7 mouse cellular contexts compared by ENCODE assay signal in the genomic region with DNA sequence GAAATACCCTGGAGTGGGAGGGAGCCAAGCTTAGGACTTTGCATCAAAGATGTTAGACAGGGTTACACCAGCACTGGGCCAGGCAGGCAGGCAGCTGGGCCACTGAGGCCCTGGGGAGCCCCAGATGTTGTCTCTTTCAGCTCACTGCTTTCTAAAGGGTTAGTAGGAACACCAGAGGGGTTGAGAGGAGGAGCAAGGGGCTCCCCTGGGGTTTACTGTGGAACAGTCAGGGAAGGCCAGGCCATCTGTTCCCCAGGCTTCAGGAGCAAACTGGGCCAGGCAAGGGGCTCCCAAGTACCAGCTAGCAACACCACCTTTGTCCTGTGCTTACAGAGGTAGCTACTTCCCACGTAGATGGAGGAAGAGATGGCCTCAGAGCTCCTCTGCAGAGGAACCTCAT. TPM values are rescaled to one million over a fixed set of nuclear protein-coding genes. Genes with fewer than 3 reads are reported as not detected.
DNase-seq lines count a peak whose midpoint lies in the region; ATAC-seq and TF ChIP-seq lines count a peak whose summit lies in the region.

No protein-coding gene starts in this region.

- no peak for ATAC-seq in embryonic facial prominence, embryonic 13.5 days (ENCODE audit: insufficient number of reproducible peaks, insufficient read depth, low FRiP score, low TSS enrichment, low read depth)
- ATAC-seq in hindbrain, embryonic 11.5 days (ENCODE audit: low FRiP score), result 0 out of 2 replicates have a peak, but pooled peaks have one; percentile 31
- ATAC-seq in midbrain, postnatal 0 days (ENCODE audit: low FRiP score), result no peak

- no peaks in the 10 kb centered on the region for H3K9me3 ChIP-seq in embryonic facial prominence, embryonic 13.5 days
- H3K9me3 ChIP-seq in hindbrain, embryonic 11.5 days (ENCODE audit: control insufficient read depth, low read length), result no peaks in the 10 kb centered on the region
- H3K9me3 ChIP-seq in midbrain, postnatal 0 days (ENCODE audit: low read length), result no peaks in the 10 kb centered on the region

- DNase-seq in left cerebral cortex, postnatal 4 days, result peak; percentile 65
- DNase-seq in left cerebral cortex, postnatal 36 days (ENCODE audit: low spot score in 2 of 2), result no peak
- peak; percentile 59 for DNase-seq in hindbrain, embryonic 11.5 days (ENCODE audit: low spot score)
- peak; percentile 42 for DNase-seq in midbrain, postnatal 0 days (ENCODE audit: low spot score)
- no peak for DNase-seq in frontal cortex, postnatal 25 days (ENCODE audit: low spot score in 2 of 2)
- DNase-seq in ovary, postnatal 10 days (ENCODE audit: low spot score), result no peak

- intact Hi-C loops in left cerebral cortex, postnatal 4 days (cut with DNase I), result loop anchor here (5.0 kb wide), 1 partner anchor 56 kb away; no protein-coding TSS in a partner anchor
- intact Hi-C loops in left cerebral cortex, postnatal 36 days (cut with DNase I), result no loop called here

- H3K27ac ChIP-seq in embryonic facial prominence, embryonic 13.5 days, result peak overlapping the region; percentile 3; the same call in 1 of the 2 replicates
- peak overlapping the region; percentile 37; the same call in 1 of the 2 replicates for H3K27ac ChIP-seq in hindbrain, embryonic 11.5 days (ENCODE audit: low read depth, low read length)
- no peak overlapping the region for H3K27ac ChIP-seq in midbrain, postnatal 0 days (ENCODE audit: low read depth, low read length)

- no peak overlapping the region for H3K9ac ChIP-seq in embryonic facial prominence, embryonic 13.5 days
- no peak overlapping the region for H3K9ac ChIP-seq in hindbrain, embryonic 11.5 days (ENCODE audit: low read depth, low read length)
- no peak overlapping the region for H3K9ac ChIP-seq in midbrain, postnatal 0 days (replicated peaks; ENCODE audit: low read length, poor library complexity, severe bottlenecking)

- H3K4me1 ChIP-seq in embryonic facial prominence, embryonic 13.5 days, result peaks cover 55% of the 10 kb centered on the region
- peaks cover 6% of the 10 kb centered on the region for H3K4me1 ChIP-seq in hindbrain, embryonic 11.5 days (replicated peaks; ENCODE audit: control insufficient read depth, insufficient read depth, low read length)
- peaks cover 3% of the 10 kb centered on the region; the same call in 1 of the 2 replicates for H3K4me1 ChIP-seq in midbrain, postnatal 0 days (ENCODE audit: insufficient read depth, low read length)

- TF ChIP-seq CTCF in midbrain, postnatal 0 days (IDR thresholded peaks at IDR 0.05), result no peak

- H3K4me2 ChIP-seq in embryonic facial prominence, embryonic 13.5 days, result no peak overlapping the region
- no peak overlapping the region for H3K4me2 ChIP-seq in hindbrain, embryonic 11.5 days (replicated peaks; ENCODE audit: low read depth, low read length)
- no peak overlapping the region for H3K4me2 ChIP-seq in midbrain, postnatal 0 days (ENCODE audit: low read depth, low read length, poor library complexity, severe bottlenecking)

- H3K27me3 ChIP-seq in embryonic facial prominence, embryonic 13.5 days, result no peaks in the 10 kb centered on the region
- H3K27me3 ChIP-seq in hindbrain, embryonic 11.5 days (ENCODE audit: control insufficient read depth, insufficient read depth, low read length), result no peaks in the 10 kb centered on the region
- no peaks in the 10 kb centered on the region for H3K27me3 ChIP-seq in midbrain, postnatal 0 days (ENCODE audit: insufficient read depth, low read length)

- no peak overlapping the region for H3K4me3 ChIP-seq in embryonic facial prominence, embryonic 13.5 days
- no peak overlapping the region for H3K4me3 ChIP-seq in hindbrain, embryonic 11.5 days (ENCODE audit: low read depth, low read length)
- no peak overlapping the region for H3K4me3 ChIP-seq in midbrain, postnatal 0 days (ENCODE audit: low read depth, low read length)

- H3K36me3 ChIP-seq in embryonic facial prominence, embryonic 13.5 days, result no peaks in the 10 kb centered on the region
- no peaks in the 10 kb centered on the region for H3K36me3 ChIP-seq in hindbrain, embryonic 11.5 days (ENCODE audit: control insufficient read depth, insufficient read depth, low read length)
- no peaks in the 10 kb centered on the region for H3K36me3 ChIP-seq in midbrain, postnatal 0 days (ENCODE audit: insufficient read depth, low read length)

- WGBS in embryonic facial prominence, embryonic 13.5 days, result 53% methylated on average over 1 of the region's 1 CpGs
- 58% methylated on average over 1 of the region's 1 CpGs for WGBS in hindbrain, embryonic 11.5 days
- WGBS in midbrain, postnatal 0 days, result 30% methylated on average over 1 of the region's 1 CpGs

RNA-seq across cellular contexts. Expression of gene Ptma, which starts 27.9 kb away (rescaled TPM):
- total RNA-seq in left cerebral cortex, postnatal 4 days (2021), result 1,000 to 10,000 TPM; 1,018 to 1,064 TPM
- total RNA-seq in left cerebral cortex, postnatal 36 days (2021), result 100 to 1,000 TPM; 384 TPM
- 3,278 and 3,456 TPM in 2 replicates for polyA plus RNA-seq in embryonic facial prominence, embryonic 13.5 days (2015; fragmentation: Nextera tagmentation; extraction: Ambion mirVana)
- 3,351 and 3,402 TPM in 2 replicates for polyA plus RNA-seq in hindbrain, embryonic 11.5 days (2014; fragmentation: Nextera tagmentation; extraction: Ambion mirVana)
- 947 and 1,050 TPM in 2 replicates for total RNA-seq in midbrain, postnatal 0 days (2014; rRNA removed)
- 1,199 and 1,354 TPM in 2 replicates for polyA plus RNA-seq in midbrain, postnatal 0 days (2015; fragmentation: Nextera tagmentation; extraction: Ambion mirVana)

Comparison
In these comparisons a context has a peak if more than half of its experiments do, and no peak if none do; other contexts are left out.
1. DNase-seq: peak in left cerebral cortex, postnatal 4 days (single experiment), hindbrain, embryonic 11.5 days (single experiment) and midbrain, postnatal 0 days (single experiment); none in left cerebral cortex, postnatal 36 days (0 of 2), frontal cortex, postnatal 25 days (0 of 2) and ovary, postnatal 10 days (single experiment).